Mouse (Mus musculus): ENCODE results near the gene Ddx5.

GRCm38 (mm10) chr11:106755583-106755982, 33.4 kb downstream of the Ddx5 start:
- TF ChIP-seq POLR2A (IDR thresholded peaks at IDR 0.05; ENCODE audit: low read depth, low read length) = no peak
- TF ChIP-seq CTCF (IDR thresholded peaks at IDR 0.05; ENCODE audit: extremely low read depth, insufficient read length, insufficient replicate concordance, low read depth, low read length) = no peak

Data from small intestine, adult 2 months (tissue).